Mouse (Mus musculus) spleen, embryonic (tissue): ENCODE results near the gene Gtf2e1.

Experiments used
- CTCF ChIA-PET: fragments of 350-600 bp; sonication (Branson Sonifier 250); formaldehyde crosslinking; loops from one replicate; lab custom pipeline; 2022; lab: Charles Lee

Gene Gtf2e1

DNA sequence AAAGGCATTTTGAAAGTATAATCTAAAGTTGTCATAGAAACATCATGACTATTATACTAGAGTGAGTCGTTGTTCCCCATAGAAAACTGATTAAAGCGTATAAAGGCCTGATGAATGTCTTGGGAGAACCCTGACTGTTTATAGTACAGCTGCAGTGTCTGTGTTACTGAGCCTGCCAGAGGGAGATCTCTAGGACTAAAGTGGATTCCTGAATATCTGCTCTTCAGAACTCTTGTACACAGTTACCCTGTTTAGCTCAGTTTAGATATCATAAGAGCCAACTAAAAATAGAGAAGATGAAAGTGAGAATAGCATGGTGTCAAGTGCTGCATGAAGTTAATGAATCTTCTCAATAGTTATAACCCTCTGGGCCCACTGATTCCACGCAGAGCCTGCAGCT is 10.7 kb upstream of the Gtf2e1 start:
- CTCF ChIA-PET: no interaction called here

DNA sequence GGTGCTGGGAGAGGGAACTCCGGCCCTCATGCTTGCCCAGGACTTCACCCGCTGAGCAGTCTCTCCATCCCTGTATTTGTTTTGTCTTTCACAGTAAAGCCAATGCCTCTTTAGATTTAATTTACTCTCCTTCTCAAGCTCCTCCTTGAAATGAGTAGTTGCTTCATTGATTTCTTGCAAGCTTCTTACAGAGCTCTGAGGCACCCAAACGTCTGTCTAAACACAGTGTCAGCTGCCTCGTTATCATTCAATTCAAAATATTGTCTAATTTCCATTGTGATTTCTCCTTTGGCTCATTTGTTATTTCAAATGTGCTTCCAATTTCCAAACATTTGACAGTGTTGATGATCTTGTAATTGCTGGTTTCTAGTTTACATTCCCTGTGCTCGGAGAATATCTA is 6.7 kb upstream of the Gtf2e1 start:
- CTCF ChIA-PET: no interaction called here

DNA sequence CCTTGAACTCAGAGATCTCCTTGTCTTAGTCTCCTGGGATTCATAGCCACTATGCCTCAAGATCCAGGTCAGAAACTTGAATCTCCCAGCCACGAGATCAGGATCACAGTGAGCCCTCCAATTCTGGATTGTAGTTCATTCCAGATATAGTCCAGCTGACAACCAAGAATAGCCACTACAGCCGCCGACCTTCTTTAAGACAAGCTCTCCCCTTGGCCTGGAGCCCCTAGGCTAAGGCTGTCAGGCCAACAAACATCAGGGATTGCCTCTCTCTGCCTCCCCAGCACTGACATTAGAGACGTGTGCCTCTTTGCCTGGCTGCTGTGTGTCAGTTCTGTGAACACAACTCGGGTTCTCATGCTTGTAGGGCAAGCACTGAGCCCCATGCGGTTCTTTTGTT is 1.2 kb upstream of the Gtf2e1 start:
- CTCF ChIA-PET: no interaction called here

DNA sequence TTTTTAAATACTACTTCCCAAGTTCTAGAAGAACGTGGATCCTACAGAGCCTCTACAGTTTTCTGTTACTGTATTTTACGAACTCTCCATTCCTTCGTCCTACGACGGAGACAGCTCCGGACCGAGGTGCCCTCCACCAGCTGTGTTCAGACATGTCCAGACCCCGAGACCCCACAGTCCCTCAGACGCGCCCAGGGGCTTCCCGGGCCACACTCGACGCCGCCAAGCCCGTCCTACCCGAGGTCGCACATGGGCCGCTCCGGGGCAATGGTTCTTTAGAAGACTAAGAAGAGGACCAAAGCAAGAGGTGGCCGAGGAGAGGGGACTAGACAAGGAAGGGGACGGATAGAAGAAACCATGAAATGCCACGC is 364 bp downstream of the Gtf2e1 start:
- CTCF ChIA-PET: no interaction called here

DNA sequence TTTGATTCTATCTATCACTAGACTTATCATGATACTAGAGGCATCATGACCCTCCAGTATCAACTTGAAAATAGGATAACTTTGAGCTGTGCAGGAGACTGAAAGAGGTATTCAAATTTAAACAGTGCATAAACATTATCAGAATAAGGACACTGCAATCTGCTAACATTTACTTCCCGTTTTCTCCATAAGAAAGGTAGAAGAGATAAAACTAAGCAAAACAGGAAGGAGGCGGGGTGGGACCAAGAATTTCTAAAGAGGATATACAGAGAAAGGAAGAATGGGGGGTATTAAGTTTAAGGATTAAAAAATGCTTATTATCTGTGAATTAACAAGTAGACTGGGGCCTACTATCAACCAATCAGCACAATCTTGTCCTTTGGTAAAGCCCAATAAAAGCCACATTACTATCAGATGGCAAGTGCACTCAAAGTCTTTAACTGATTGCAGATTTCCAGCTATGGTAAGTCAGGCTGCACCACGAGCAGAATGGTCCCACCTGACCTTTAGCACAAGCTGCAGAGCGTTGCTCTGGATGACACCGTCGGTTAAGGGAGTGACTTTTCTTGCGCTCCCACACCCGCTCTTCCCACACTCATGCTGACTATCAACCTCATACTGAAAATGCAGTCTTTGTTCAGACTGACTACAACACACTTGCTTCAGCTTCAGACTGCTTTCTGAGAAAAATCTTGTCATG is 6.1 kb downstream of the Gtf2e1 start:
- CTCF ChIA-PET: no interaction called here

DNA sequence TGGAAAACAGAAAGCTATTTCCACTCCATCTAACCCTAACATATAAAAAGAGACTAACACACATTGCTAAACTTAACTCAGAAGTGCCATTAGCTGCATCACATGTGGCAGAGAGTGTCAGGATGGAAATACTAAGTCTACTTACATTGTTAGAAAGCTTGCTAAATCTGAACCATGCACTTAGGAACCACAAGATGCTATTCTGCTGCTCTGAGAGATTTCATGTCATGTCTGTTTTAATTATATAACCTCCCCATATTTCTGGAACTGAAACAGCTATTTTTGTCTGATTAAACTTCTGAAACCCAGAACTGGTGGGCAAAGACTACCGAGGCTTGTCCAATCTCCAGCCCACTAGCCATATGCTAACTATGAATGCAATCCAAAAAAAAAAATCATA is 7.5 kb downstream of the Gtf2e1 start:
- CTCF ChIA-PET: interaction anchor here (0.7 kb wide), 1 partner anchor 56 kb away, joined by 9 read pairs; no protein-coding TSS in a partner anchor

DNA sequence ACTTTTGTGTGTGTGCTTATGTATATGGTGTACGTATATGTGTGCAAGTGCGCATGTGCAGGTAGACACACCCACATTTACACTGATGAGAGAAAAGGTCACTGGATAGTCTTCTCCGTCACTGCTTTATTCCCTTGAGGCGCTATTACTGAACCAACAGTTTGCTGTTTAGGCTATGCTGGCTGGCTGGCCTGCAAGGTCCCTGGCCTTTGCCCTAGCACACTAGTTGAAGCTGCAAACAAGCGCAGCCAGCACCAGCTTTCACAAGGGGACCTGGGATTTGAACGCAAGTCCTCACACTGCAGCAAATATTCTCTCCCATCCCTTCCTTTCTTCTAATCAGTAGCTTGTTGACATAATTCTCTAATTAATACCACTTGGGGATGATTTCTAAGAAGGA is 9.4 kb downstream of the Gtf2e1 start:
- CTCF ChIA-PET: interaction anchor here (0.7 to 1.1 kb wide), 2 partner anchors 25 to 1033 kb away, joined by 3 to 10 read pairs; no protein-coding TSS in a partner anchor

DNA sequence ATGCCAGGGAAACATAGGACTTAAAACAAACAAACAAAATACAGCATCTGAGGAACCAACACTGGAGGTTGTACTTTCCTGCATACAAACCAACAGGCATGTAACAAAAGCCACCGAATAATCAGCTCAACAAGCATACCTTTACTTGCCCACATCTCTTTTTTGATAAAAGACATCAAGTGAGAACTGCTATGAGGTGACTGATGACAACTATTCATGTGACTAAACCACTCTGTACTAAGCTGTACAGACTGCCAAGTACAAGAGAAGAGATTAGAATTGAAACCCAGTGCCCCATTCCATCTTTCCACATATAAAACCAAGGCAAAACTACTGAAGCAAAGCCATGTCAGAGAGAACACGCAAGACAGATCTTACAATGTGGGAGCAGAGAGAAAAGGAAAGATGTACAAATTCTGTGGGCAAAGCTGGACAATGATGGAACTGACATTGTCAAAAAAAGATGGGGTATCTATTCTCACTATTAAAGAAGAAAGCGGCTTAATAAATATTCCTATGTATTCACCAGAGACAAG is 12.8 kb downstream of the Gtf2e1 start:
- CTCF ChIA-PET: interaction anchor here (0.6 kb wide), 1 partner anchor 142 kb away, joined by 9 read pairs; no protein-coding TSS in a partner anchor

DNA sequence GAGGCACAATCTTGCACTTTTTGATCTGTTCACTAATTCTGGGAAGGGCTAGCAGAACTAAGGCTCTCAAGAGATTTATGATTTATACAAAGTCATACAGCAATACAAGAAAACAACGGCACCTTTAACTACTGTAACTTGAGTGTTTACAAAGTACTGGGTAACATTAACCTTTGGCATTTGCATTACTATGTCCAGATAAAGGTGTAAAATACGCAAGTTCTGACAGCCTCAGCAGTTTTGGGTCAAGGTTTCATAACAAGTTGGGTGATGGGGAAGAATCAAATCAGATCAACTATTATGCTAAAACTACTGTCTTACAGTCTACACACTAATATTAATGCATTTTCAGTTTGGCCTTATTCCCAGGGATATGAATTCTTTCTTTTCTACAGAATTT is 14.5 kb downstream of the Gtf2e1 start:
- CTCF ChIA-PET: interaction anchor here (0.5 kb wide), 1 partner anchor 207 kb away, joined by 3 read pairs; no protein-coding TSS in a partner anchor

DNA sequence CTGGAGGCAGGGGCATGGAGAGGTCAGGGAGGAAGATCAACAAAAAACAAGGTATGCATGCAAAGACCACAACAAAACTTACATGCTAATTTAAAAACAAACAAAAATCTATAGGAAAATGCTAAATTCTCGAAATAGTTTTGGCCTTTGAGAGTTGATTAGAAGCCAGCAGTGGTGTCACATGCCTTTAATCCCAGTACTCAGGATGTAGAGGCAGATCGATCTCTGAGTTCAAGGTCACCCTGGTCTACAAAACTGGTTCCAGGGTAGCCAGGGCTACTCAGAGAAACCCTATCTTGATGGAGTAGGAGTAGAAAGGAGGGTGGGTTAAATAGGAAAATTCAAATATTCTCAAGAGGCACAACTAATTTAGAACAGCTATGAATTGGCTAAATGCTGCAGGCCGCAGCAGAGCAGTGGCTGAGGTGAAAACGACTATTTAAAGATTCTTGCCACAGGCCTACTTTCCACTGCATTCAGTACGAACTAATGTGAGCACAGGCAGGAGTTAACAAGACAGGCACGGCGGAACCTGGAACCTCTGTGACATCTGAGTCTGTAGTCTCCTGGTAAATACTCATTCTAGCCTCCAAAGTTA is 17.4 kb downstream of the Gtf2e1 start:
- CTCF ChIA-PET: no interaction called here

DNA sequence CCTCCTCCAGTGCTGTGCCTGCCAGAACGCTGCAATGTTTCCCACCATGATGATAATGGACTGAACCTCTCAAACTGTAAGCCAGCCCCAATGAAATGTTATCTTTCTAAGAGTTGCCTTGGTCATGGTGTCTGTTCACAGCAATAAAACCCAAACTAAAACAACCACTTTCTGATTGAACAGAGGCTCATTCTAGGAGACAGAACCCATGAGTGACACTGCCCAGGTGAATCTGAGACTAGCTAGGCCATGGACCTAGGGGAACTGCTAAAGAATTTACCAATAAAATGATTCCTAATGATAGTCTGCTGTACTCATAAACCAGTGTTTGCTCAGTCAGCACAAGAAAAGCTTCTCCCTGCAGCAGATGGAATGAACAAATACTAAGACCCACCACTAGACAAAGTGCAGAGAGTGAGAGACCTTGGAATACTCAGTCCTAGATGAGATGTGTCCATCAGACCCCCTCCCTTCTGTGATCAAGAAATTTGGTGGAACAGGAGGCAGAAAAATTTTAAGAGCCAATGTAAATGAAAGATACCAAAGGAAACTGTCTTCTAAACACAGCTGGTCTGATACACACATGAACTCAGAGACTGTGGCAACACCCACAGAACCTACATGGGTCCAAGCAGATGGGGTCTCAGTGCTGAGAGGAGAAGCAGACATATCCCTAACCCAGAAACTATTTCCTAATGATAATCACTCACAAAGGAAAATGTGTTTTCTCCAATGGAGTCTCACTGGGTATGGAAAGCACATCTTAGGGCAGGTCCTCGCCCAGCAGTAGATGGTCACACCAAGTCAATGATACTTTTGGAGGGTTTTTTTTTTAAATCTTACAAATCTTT is 19.2 kb downstream of the Gtf2e1 start:
- CTCF ChIA-PET: no interaction called here

DNA sequence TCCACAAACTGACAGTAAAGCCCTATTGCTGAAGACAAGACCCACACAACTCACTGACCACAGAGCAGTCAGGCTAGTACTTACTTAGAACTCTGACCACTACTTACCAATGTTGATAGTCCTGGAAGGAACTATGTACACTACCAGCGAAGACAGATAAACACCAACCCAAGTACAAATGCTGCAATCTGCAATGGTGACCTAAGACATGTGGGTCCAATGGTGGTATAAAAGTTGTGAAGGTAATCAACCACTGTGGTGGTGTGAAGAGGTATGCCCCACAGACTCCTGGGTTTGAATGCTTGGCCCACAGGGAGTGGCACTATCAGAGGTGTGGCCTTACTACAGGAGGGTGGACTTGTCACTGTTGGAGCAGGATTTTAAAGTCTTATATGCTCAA is 19.9 kb downstream of the Gtf2e1 start:
- CTCF ChIA-PET: no interaction called here

DNA sequence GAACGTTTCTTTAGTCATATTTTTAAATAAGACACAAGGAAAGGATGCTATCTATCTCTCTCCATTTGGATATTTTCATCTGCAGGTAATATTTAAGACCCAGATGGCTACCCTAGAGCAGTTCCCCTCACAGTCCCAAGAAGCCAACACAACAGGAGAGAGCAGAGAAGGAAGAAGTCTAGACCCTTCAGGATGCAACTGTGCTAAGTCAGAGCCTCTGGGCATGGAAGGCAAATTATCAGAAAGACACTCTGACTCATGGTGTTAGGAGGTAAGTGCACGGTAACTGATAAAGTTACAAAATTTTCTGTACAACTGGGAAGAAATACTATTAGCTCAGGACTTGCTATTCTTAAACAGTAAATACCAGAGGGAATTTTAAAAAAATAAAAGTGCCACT is 20.9 kb downstream of the Gtf2e1 start:
- CTCF ChIA-PET: no interaction called here

DNA sequence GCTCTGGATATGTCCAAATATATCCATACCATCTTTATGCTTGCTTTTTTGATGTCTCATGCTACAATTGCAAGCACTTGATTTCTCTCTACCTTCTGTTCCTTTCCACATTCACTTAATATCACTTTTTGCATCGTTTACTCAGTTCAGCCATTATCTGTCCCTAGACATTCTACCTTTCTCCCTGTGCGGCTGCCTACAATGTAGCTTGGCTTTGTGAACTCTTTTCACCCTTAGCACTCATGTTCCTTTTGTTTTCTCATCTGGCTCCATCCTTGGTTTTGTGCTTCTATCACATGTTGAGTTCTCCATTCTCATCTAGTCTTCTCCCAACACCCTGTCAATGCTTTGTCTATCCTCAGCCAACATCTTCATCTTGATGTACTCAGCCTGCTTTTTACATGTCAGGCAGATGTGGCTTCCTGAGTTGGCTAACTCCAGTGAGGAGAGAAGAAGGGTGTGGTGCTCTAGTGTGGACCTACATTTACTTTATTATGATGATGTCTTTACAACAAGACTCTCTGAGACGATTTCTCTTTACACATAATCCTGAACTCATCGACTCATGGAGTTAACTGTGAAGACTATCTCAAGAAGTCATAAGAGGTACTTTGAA is 21.9 kb downstream of the Gtf2e1 start:
- CTCF ChIA-PET: no interaction called here

DNA sequence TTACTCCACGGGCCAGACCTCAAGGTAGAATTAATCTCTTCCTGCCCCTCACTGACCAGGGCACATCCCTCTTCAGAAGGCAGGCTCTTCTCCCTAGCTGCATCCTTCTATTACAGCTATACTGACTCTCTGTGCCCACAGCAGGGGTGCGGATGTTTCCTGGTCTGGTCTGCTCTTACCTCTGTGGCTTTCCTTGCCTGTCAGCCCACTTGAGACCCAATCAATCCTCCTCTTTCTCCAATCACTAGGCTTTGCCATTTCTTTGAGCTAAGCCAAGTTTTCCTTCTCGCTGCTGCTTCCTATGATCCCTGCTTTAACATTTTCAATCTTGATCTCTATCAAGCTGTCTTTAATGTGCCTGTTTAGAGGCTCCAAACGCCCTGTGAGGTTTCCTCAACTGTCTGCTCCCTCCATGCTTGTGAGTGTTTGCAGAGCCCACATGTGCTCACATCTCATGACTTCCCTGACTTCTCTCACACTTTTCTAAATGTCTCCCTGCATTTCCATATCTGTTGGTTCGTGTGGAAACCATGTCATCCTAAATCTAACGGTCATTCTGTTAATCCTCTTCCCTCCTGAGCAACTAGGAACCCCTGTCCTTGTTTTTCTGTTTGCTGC is 23.1 kb downstream of the Gtf2e1 start:
- CTCF ChIA-PET: no interaction called here

DNA sequence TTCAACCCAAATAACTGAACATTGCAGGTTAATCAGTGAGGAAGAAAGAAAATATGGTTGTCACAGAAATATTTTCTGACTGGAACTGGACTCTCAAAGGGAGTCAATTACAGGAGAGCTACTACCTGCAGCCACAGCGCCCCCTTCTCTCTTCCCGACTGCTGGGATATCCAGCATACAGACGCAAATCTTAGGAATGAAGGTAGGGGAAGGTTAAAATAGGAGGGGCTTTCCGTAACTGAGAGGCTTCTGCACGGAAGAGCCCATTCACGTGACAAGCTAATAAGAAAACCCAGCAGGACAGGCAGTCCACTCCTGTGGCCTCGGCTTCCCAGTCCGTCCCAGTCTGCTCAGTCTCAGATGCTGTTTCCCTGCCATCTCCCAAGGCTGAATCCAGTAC is 24.9 kb downstream of the Gtf2e1 start:
- CTCF ChIA-PET: no interaction called here

DNA sequence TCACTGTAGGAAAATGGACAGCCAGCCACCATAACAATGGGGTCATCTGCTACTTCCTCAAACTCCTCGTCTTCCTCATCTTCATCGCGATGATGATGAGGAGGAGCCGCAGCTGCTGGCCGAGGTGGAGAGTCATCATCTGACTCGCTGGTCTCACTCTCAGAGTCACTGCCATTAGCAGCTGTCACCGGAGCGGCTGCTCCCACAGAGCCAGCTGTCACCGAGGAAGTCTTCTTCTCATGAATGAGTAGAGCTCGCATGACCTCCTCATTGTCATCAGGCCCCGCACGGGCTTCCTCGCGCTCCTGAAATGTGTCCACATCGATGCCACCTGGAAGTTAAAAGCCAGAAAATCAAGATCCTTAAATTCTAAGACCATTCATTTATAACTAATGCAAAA is 28.1 kb downstream of the Gtf2e1 start:
- CTCF ChIA-PET: no interaction called here

DNA sequence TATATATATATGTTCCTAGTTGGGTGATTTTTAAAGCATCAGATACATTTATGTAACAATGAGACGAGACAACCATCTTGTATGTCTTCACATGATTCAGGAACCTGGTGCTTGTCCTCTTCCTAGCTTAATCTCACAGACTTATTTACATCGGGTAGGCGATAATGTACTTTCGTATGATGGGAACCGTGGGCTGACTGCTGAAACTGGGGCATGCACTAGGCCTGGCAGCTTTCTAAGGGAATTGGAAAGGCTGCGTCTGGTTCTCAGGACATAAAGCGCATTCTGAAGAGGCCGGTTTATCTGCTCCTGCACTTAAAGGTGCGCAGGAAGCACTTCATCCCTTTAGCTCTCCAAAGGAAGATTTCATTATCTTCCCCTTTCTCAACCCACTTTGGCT is 32.8 kb downstream of the Gtf2e1 start:
- CTCF ChIA-PET: no interaction called here

DNA sequence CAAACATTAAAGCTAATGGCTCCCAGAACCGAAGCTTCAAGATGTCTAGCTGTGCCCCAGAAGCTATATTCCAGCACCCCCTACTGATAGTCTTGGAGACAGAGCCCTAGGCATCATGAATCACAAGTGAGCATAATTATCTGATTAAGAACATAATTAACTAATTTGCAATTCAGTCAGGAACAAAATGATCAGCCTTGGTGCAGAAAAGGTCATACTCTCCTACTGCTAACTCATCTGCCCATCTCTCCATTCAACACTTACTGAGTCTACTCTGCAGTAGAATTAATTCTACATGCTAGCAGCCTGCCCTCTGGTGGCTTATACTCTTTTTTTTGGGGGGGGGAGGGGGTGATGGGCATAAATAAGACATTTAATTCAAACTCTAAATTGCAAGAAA is 35.1 kb downstream of the Gtf2e1 start:
- CTCF ChIA-PET: no interaction called here

DNA sequence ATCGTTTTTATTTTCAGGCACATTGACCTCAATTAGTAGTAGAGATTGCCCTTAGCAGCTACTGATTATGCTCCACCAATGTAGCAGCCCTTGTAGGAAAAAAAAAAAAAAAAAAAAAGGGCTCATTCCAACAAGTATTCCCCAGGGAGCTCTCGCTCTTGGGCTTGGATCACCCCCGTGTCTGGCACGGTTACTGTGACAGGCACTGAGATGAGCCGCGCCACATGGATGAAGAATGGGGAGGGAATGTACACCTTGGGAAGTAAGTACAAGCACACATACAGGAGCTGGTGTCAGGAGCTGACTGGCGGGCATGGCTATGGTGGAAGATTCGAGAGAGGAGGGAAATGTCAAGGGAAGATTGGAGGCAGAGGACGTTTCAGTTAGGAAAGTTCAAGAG is 41.0 kb downstream of the Gtf2e1 start:
- CTCF ChIA-PET: no interaction called here

DNA sequence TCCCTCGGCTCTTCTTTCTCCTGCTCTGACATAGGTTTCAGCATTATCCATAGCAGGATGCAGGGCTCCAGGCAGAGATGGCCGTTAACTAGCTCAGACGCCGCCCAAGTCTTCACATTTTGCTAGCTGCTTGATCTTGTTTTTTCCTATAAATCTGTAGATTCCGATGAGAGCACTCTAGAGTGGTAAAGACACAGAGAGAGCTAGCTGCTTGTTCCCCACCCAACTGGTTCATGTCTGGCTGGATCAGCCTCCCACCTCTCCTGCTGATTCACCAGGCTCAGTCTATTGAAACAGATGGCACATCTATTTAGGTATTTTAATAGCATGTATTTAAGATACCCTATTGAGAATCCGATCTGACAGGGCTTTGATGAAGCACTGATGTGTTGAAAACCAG is 44.6 kb downstream of the Gtf2e1 start:
- CTCF ChIA-PET: no interaction called here
